Mouse (Mus musculus) c-Kit-negative CD71-positive TER-119-positive erythroid progenitor cells, embryonic 14.5 days (primary cell): ENCODE measurements around the gene Mgst2.
A peak's percentile ranks its signal among the peaks of the same experiment; 100 is the strongest.

ENCODE experiments used
- DNase-seq: peaks from one replicate; pipeline ENCODE4 v3.0.0-alpha.2; 2013; ENCODE audit warnings: low read depth, low spot score

Gene Mgst2

GRCm38 (mm10) chr3:51660060-51660459 is at the start of gene Mgst2:
Gene Mgst2 (plus strand): TSS chr3:51660360.
- DNase-seq = no peak

GRCm38 (mm10) chr3:51611972-51612371 is 48.2 kb upstream of the Mgst2 start:
- no peak for DNase-seq

- DNase-seq = no peak
These were observed 47.5 kb upstream of the Mgst2 start for GRCm38 (mm10) chr3:51612398-51613356.

- DNase-seq = no peak
These were observed 45.9 kb upstream of the Mgst2 start for GRCm38 (mm10) chr3:51614278-51614677.

GRCm38 (mm10) chr3:51623956-51624355 is 36.2 kb upstream of the Mgst2 start:
- DNase-seq = no peak

GRCm38 (mm10) chr3:51627741-51628140 is 32.4 kb upstream of the Mgst2 start:
- DNase-seq = no peak

GRCm38 (mm10) chr3:51628977-51629376 is 31.2 kb upstream of the Mgst2 start:
- no peak for DNase-seq

- DNase-seq = no peak
These were observed 29.4 kb upstream of the Mgst2 start for GRCm38 (mm10) chr3:51630746-51631145.

GRCm38 (mm10) chr3:51631971-51632370 is 28.2 kb upstream of the Mgst2 start:
- no peak for DNase-seq

GRCm38 (mm10) chr3:51634451-51634850 is 25.7 kb upstream of the Mgst2 start:
- no peak for DNase-seq

GRCm38 (mm10) chr3:51635960-51636359 is 24.2 kb upstream of the Mgst2 start:
- DNase-seq = no peak

GRCm38 (mm10) chr3:51636700-51637099 is 23.5 kb upstream of the Mgst2 start:
- no peak for DNase-seq

GRCm38 (mm10) chr3:51637326-51637725 is 22.8 kb upstream of the Mgst2 start:
- DNase-seq = no peak

GRCm38 (mm10) chr3:51638260-51638659 is 21.9 kb upstream of the Mgst2 start:
- DNase-seq = no peak

- no peak for DNase-seq
These were observed 14.7 kb upstream of the Mgst2 start for GRCm38 (mm10) chr3:51645484-51645883.

GRCm38 (mm10) chr3:51646301-51646700 is 13.9 kb upstream of the Mgst2 start:
- DNase-seq = no peak

- DNase-seq = no peak
These were observed 12.8 kb upstream of the Mgst2 start for GRCm38 (mm10) chr3:51647356-51647755.

- DNase-seq = no peak
These were observed 12.0 kb upstream of the Mgst2 start for GRCm38 (mm10) chr3:51648037-51648664.

- DNase-seq = no peak
These were observed 10.7 kb upstream of the Mgst2 start for GRCm38 (mm10) chr3:51649426-51649825.

GRCm38 (mm10) chr3:51649986-51650385 is 10.2 kb upstream of the Mgst2 start:
- DNase-seq = no peak

- DNase-seq = no peak
These were observed 9.0 kb upstream of the Mgst2 start for GRCm38 (mm10) chr3:51651149-51651548.

GRCm38 (mm10) chr3:51652292-51652691 is 7.9 kb upstream of the Mgst2 start:
- DNase-seq = peak; percentile 73

GRCm38 (mm10) chr3:51652701-51653100 is 7.5 kb upstream of the Mgst2 start:
- DNase-seq = no peak
